Mouse (Mus musculus) bone marrow macrophage, adult 2 months (primary cell): Measurements from ENCODE around the gene Hoxc4. TPM values are rescaled to one million over a fixed set of nuclear protein-coding genes. Genes with fewer than 3 reads are reported as not detected.

Source experiments
- H3K27ac ChIP-seq: 2 replicates; pipeline ENCODE4 v1.5.1; 2012; ENCODE audit warnings: low read depth, low read length; ENCODE audit not compliant: insufficient read depth
- H3K4me1 ChIP-seq: 2 replicates; pipeline ENCODE4 v1.6.1; 2012; ENCODE audit warnings: low read length; ENCODE audit not compliant: control insufficient read depth, insufficient read depth
- H3K4me3 ChIP-seq: 2 replicates; pipeline ENCODE4 v1.5.1; 2012; ENCODE audit warnings: mild to moderate bottlenecking, low read length, moderate library complexity; ENCODE audit not compliant: insufficient read depth
- CTCF ChIP-seq: IDR thresholded peaks from 2 replicates; pipeline ENCODE4 v1.5.1; 2012; ENCODE audit warnings: low read depth, mild to moderate bottlenecking, low read length, moderate library complexity
- POLR2A ChIP-seq: IDR thresholded peaks from 2 replicates; pipeline ENCODE4 v1.6.1; 2012; ENCODE audit warnings: mild to moderate bottlenecking, low read depth, low read length, borderline replicate concordance
- polyA plus RNA-seq: library from polyadenylated mRNA; stranded (reverse); fragments of >200 nt; gene quantifications from 2 replicates; pipeline ENCODE4 v1.2.4, GENCODE M21; 2012; ENCODE audit not compliant: missing spikeins, insufficient read depth, insufficient read length

Hoxc4 gene
- 0.27 TPM in 1 of 2 replicates, not detected in the other for polyA plus RNA-seq

GRCm38 (mm10) chr15:103018636-103019035 is at the start of gene Hoxc4:
Hoxc4 (plus strand) TSS chr15:103018934.
- TF ChIP-seq POLR2A (no peak), CTCF (no peak)
- Histone ChIP-seq H3K27ac (no peak within 1 kb of the TSS), H3K4me3 (no peak within 1 kb of the TSS), H3K4me1 (no peaks in the 10 kb centered on the region)

GRCm38 (mm10) chr15:102969296-102969695 is 49.4 kb upstream of the Hoxc4 start:
- no peaks in the 10 kb centered on the region for H3K4me1 ChIP-seq
- no peak overlapping the region for H3K27ac ChIP-seq
- no peak overlapping the region for H3K4me3 ChIP-seq
- TF ChIP-seq CTCF, result no peak
- no peak for TF ChIP-seq POLR2A

- Histone ChIP-seq H3K4me3 (no peak overlapping the region), H3K27ac (no peak overlapping the region), H3K4me1 (no peaks in the 10 kb centered on the region)
- TF ChIP-seq POLR2A (no peak), CTCF (no peak)
These were observed 48.0 kb upstream of the Hoxc4 start for GRCm38 (mm10) chr15:102970740-102971139.

- Histone ChIP-seq H3K4me3 (no peak overlapping the region), H3K4me1 (no peaks in the 10 kb centered on the region), H3K27ac (no peak overlapping the region)
- TF ChIP-seq CTCF, result no peak
- TF ChIP-seq POLR2A, result no peak
These were observed 46.5 kb upstream of the Hoxc4 start for GRCm38 (mm10) chr15:102972254-102972653.

GRCm38 (mm10) chr15:102972753-102973152 is 46.0 kb upstream of the Hoxc4 start:
- Histone ChIP-seq H3K4me3 (no peak overlapping the region), H3K27ac (no peak overlapping the region), H3K4me1 (no peaks in the 10 kb centered on the region)
- TF ChIP-seq POLR2A (no peak), CTCF (no peak)

GRCm38 (mm10) chr15:102975034-102975433 is 43.7 kb upstream of the Hoxc4 start:
- TF ChIP-seq CTCF (no peak), POLR2A (no peak)
- Histone ChIP-seq H3K4me3 (no peak overlapping the region), H3K4me1 (no peaks in the 10 kb centered on the region), H3K27ac (no peak overlapping the region)

GRCm38 (mm10) chr15:102975688-102976111 is 43.0 kb upstream of the Hoxc4 start:
- H3K4me3 ChIP-seq, result no peak overlapping the region
- H3K27ac ChIP-seq, result no peak overlapping the region
- TF ChIP-seq CTCF (no peak), POLR2A (no peak)
- H3K4me1 ChIP-seq, result no peaks in the 10 kb centered on the region

GRCm38 (mm10) chr15:102976171-102976570 is 42.6 kb upstream of the Hoxc4 start, which contains the start of gene Hoxc9:
Hoxc9 (plus strand) TSS chr15:102976439.
- H3K27ac ChIP-seq, result no peak within 1 kb of the TSS
- TF ChIP-seq CTCF (no peak), POLR2A (no peak)
- H3K4me3 ChIP-seq, result peak within 1 kb of the TSS; percentile 30
- no peaks in the 10 kb centered on the region for H3K4me1 ChIP-seq

GRCm38 (mm10) chr15:102976631-102977422 is 41.9 kb upstream of the Hoxc4 start:
- Histone ChIP-seq H3K27ac (no peak overlapping the region), H3K4me3 (peak overlapping the region; percentile 30)
- TF ChIP-seq POLR2A, result no peak
- TF ChIP-seq CTCF, result no peak

GRCm38 (mm10) chr15:102977423-102977974 is 41.2 kb upstream of the Hoxc4 start:
- Histone ChIP-seq H3K4me3 (peak overlapping the region; percentile 30), H3K4me1 (no peaks in the 10 kb centered on the region), H3K27ac (no peak overlapping the region)
- TF ChIP-seq POLR2A, result no peak
- TF ChIP-seq CTCF, result no peak

More at GRCm38 (mm10) chr15:102976631-102977422, 41.9 kb upstream of the Hoxc4 start:
- H3K4me1 ChIP-seq, result no peaks in the 10 kb centered on the region
